Mouse (Mus musculus) left cerebral cortex, adult 8-10 months (tissue): ENCODE measurements at regions not wholly inside any gene's neighbourhood (a gene's known extent, or its start where the extent isn't known, plus 50 kb on each side); places are given as distances from the start of the nearest gene placed in this dataset.
A peak's percentile ranks its signal among the peaks of the same experiment; 100 is the strongest.

Source experiments
- DNase-seq, 2 experiments: peaks; one replicate each; pipeline ENCODE4 v3.0.0; 2022; ENCODE audit warnings: low spot score in 2 of 2

GRCm38 (mm10) chr12:92292460-92293340 lies 443.7 kb upstream of the Sel1l start:
- no peak for DNase-seq

- no peak for DNase-seq
Observed at GRCm38 (mm10) chr12:92291490-92291889, 442.5 kb upstream of the Sel1l start.

GRCm38 (mm10) chr12:92285511-92285910 lies 436.6 kb upstream of the Sel1l start:
- no peak for DNase-seq

- no peak for DNase-seq
Observed at GRCm38 (mm10) chr12:92280470-92280869, 431.5 kb upstream of the Sel1l start.

GRCm38 (mm10) chr12:92251962-92252361 lies 403.0 kb upstream of the Sel1l start:
- no peak for DNase-seq

GRCm38 (mm10) chr12:92246790-92247451 lies 398.0 kb upstream of the Sel1l start:
- no peak for DNase-seq

GRCm38 (mm10) chr12:92239956-92240699 lies 391.2 kb upstream of the Sel1l start:
- peak in 1 of 2 experiments; percentile 8 for DNase-seq

- no peak for DNase-seq
Observed at GRCm38 (mm10) chr12:92233650-92234408, 384.9 kb upstream of the Sel1l start.

- DNase-seq = no peak
Observed at GRCm38 (mm10) chr12:92228585-92228984, 379.6 kb upstream of the Sel1l start.

- DNase-seq = no peak
Observed at GRCm38 (mm10) chr12:92203351-92203750, 354.4 kb upstream of the Sel1l start.

- no peak for DNase-seq
Observed at GRCm38 (mm10) chr12:92200602-92201001, 351.6 kb upstream of the Sel1l start.

GRCm38 (mm10) chr12:92198738-92199477 lies 350.0 kb upstream of the Sel1l start:
- no peak for DNase-seq

GRCm38 (mm10) chr12:92193934-92194685 lies 345.2 kb upstream of the Sel1l start:
- no peak for DNase-seq

- no peak for DNase-seq
Observed at GRCm38 (mm10) chr12:92193199-92193933, 344.4 kb upstream of the Sel1l start.

GRCm38 (mm10) chr12:92189022-92189421 lies 340.1 kb upstream of the Sel1l start:
- DNase-seq = no peak

- no peak for DNase-seq
Observed at GRCm38 (mm10) chr12:92187133-92187482, 338.2 kb upstream of the Sel1l start.

GRCm38 (mm10) chr12:92186448-92187132 lies 337.6 kb upstream of the Sel1l start:
- DNase-seq = no peak

GRCm38 (mm10) chr12:92179292-92179691 lies 330.3 kb upstream of the Sel1l start:
- DNase-seq = no peak

- no peak for DNase-seq
Observed at GRCm38 (mm10) chr12:92156726-92157125, 307.8 kb upstream of the Sel1l start.
